Mouse (Mus musculus) midbrain, embryonic 12.5 days (tissue): ENCODE results near the gene Olfr958. TPM values are rescaled to one million over a fixed set of nuclear protein-coding genes. Genes with fewer than 3 reads are reported as not detected.

Experiments
- ATAC-seq: fragments of 200-750 bp; cut with Nextera tagmentation; 2 replicates; pipeline ENCODE4 v1.8.0; 2017; ENCODE audit warnings: low read depth, moderate TSS enrichment, moderate library complexity; ENCODE audit not compliant: low FRiP score
- H3K27ac ChIP-seq: fragments of 300-500 bp; sonication (generic); replicated peaks from 2 replicates; pipeline ENCODE4 v1.5.1; 2016; ENCODE audit warnings: mild to moderate bottlenecking
- H3K27me3 ChIP-seq: fragments of 300-500 bp; sonication (generic); 2 replicates; pipeline ENCODE4 v1.6.1; 2016; ENCODE audit warnings: mild to moderate bottlenecking
- H3K36me3 ChIP-seq: fragments of 300-500 bp; sonication (generic); 2 replicates; pipeline ENCODE4 v1.6.1; 2016
- H3K4me1 ChIP-seq: fragments of 300-500 bp; sonication (generic); 2 replicates; pipeline ENCODE4 v1.6.1; 2016
- H3K4me2 ChIP-seq: fragments of 300-500 bp; sonication (generic); replicated peaks from 2 replicates; pipeline ENCODE4 v1.6.1; 2016; ENCODE audit warnings: mild to moderate bottlenecking, moderate library complexity
- H3K4me3 ChIP-seq: fragments of 300-500 bp; sonication (generic); 2 replicates; pipeline ENCODE4 v1.5.1; 2016; ENCODE audit warnings: mild to moderate bottlenecking
- H3K9ac ChIP-seq: fragments of 300-500 bp; sonication (generic); replicated peaks from 2 replicates; pipeline ENCODE4 v1.6.1; 2016; ENCODE audit warnings: mild to moderate bottlenecking, moderate library complexity
- H3K9me3 ChIP-seq: fragments of 300-500 bp; sonication (generic); 2 replicates; pipeline ENCODE4 v1.6.1; 2016; ENCODE audit warnings: mild to moderate bottlenecking
- WGBS: fragments of 180-500 bp; shearing (Covaris S2); methylation state at CpG from one replicate; pipeline ENCODE4 v1.1.7; 2016; 5-methylcytosine and 5-hydroxymethylcytosine counted together
- polyA plus RNA-seq: library from polyadenylated mRNA; unstranded; fragments of >200 nt; fragmentation: Nextera tagmentation; extraction: Ambion mirVana; gene quantifications from 2 replicates; pipeline ENCODE4 v1.2.1, GENCODE M21; 2016

The Olfr958 gene
- not detected in 2 replicates for polyA plus RNA-seq

DNA sequence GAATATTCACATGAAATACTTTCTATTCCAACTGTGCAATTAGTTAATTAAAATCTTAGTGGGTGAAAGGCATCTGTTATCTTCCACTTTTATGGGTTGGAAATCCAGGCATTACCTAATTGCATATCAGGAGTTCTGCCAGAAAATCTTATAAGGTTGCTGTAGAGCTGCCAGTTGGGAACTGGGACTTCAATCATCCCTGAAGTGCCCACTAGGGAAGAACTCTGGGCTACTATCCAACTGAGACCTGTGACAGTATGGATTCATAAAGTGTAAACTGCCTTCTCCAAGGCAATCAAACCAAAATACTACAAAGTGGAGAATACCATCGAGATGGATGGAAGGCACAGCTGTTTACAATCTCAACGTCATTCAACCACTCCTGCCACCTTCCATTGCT, at the start of gene Olfr958:
Gene Olfr958 (minus strand): TSS at position 109 of the 400 bp plus-strand sequence.
- 79% methylated on average over 2 of the region's 2 CpGs for WGBS
- Histone ChIP-seq H3K27me3 (no peaks in the 10 kb centered on the region), H3K4me3 (no peak within 1 kb of the TSS), H3K9ac (no peak within 1 kb of the TSS), H3K9me3 (no peaks in the 10 kb centered on the region), H3K4me1 (peaks cover 8% of the 10 kb centered on the region), H3K4me2 (no peak within 1 kb of the TSS), H3K27ac (no peak within 1 kb of the TSS), H3K36me3 (no peaks in the 10 kb centered on the region)
- ATAC-seq: no peak

DNA sequence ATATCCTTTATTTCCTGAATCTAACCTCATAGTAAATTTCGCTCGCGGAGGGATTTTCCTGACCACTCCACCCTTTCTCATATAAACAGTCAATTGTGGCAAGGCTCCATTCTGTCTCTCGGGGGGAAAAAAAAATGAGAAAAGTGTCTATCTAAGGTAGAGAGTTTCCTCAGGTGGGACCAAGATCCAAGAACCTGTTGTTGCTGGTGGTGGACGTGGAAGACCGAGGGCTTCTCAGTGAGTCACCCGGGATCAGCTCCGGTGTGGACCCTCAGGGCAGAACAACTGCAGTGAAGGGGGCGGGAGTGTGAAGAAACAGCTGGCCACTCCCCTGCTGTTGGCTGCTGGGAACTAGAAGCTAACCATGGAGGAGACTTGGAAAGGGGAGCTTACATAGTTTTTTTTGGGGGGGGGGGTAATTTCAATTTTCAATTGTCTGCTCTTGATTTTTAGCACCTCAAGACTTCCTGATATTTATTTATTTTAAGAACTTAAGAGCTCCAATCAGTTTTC, 49.5 kb upstream of the Olfr958 start:
- peaks cover 12% of the 10 kb centered on the region; the same call in 1 of the 2 replicates for H3K4me1 ChIP-seq
- WGBS: 0% methylated on average over 9 of the region's 9 CpGs
- peak overlapping the region; percentile 74 for H3K4me2 ChIP-seq
- H3K9ac ChIP-seq: peak overlapping the region; percentile 37; the same call in 1 of the 2 replicates
- no peaks in the 10 kb centered on the region for H3K9me3 ChIP-seq
- ATAC-seq: peak; percentile 74
- no peaks in the 10 kb centered on the region for H3K36me3 ChIP-seq
- no peaks in the 10 kb centered on the region; the same call in 1 of the 2 replicates for H3K27me3 ChIP-seq
- peak overlapping the region; percentile 44 for H3K4me3 ChIP-seq
- H3K27ac ChIP-seq: no peak overlapping the region

DNA sequence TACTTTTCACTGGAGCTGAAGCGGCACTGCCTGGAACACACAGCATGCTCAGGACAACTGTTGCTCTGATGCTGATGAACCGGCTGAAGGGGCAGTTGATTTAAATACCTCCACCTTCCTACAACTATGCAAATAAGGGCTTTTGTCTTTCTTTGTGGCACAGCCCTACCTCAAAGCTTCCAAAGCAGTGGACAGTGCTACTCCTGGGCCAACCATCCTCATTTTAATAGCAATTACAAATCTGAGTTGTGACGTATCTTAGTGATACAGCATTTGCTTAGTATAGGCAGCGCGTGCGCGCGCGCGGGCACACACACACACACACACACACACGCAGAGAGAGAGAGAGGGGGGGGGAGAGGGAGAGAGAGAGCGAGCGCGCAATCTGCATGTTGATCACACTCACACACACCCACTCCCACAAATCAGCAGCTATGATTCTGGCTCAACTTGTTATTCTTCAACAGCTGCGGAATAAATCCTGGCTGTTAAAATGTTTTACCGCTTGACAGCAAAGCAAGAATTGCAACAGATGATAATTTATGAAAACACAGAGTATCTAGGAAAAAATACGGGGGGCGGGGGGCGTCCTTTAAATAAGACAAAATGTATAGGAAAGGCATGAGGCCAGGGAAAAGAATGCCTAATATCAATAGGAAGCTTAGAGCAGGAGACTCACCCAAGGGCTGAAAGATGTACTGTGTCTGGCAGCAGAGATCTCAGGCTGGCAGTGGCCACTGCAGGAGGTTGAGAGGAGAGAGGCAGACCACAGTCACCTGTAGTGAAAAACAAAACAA, 48.9 kb upstream of the Olfr958 start:
- H3K36me3 ChIP-seq: no peaks in the 10 kb centered on the region
- no peaks in the 10 kb centered on the region for H3K9me3 ChIP-seq
- WGBS: 2% methylated on average over 19 of the region's 19 CpGs
- peak overlapping the region; percentile 44 for H3K4me3 ChIP-seq
- ATAC-seq: peak; percentile 90
- no peak overlapping the region for H3K27ac ChIP-seq
- H3K4me2 ChIP-seq: peak overlapping the region; percentile 74
- peaks cover 12% of the 10 kb centered on the region; the same call in 1 of the 2 replicates for H3K4me1 ChIP-seq
- H3K9ac ChIP-seq: peak overlapping the region; percentile 37
- H3K27me3 ChIP-seq: no peaks in the 10 kb centered on the region; the same call in 1 of the 2 replicates

DNA sequence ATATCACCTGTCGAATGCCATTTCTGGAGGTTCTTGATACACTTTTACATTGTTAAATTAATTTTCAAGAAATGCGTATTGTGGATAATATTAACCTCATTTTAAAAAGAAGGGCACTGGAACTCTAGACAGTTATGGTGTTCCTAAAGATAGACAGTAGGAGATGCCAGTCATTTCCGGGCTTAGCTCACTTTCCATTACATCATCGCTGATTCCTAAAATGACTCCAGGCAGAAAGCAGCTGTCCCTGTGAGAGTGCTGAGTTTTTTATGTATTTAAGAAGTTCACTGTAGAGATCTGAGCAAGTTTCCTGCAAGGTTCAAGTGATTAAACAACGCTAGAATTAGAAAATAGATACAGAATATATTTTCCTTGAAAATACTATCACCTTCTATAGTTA, 23.2 kb upstream of the Olfr958 start:
- 91% methylated on average over 5 of the region's 5 CpGs for WGBS
- no peak for ATAC-seq
- Histone ChIP-seq H3K27ac (no peak overlapping the region), H3K4me3 (no peak overlapping the region), H3K9ac (no peak overlapping the region), H3K4me2 (no peak overlapping the region), H3K9me3 (no peaks in the 10 kb centered on the region), H3K27me3 (no peaks in the 10 kb centered on the region), H3K36me3 (no peaks in the 10 kb centered on the region), H3K4me1 (no peaks in the 10 kb centered on the region)

DNA sequence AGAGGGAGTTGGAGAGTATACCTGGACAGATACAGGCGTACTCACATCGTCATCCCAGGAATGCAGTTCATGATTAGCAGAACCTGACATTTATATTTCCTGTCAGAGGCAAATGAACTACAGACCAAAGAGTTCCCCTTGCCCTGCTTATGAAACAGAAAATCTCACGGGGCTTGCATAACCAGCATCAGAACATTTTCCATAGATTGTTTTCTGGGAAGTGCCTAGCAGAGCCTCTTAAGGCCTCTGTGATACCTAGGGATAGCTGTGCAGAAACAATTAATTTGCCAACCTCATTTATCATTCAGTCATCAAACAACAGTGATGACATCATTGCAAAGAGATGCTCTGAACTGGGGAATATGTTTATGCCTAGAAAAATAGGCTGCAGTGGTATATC, 21.6 kb upstream of the Olfr958 start, which contains the start of gene Olfr959:
Gene Olfr959 (minus strand): TSS at position 101 of the 400 bp plus-strand sequence.
- Histone ChIP-seq H3K36me3 (no peaks in the 10 kb centered on the region), H3K4me3 (no peak within 1 kb of the TSS), H3K9me3 (no peaks in the 10 kb centered on the region), H3K4me1 (no peaks in the 10 kb centered on the region), H3K27ac (no peak within 1 kb of the TSS), H3K27me3 (no peaks in the 10 kb centered on the region), H3K9ac (no peak within 1 kb of the TSS), H3K4me2 (no peak within 1 kb of the TSS)
- no peak for ATAC-seq
- 89% methylated on average over 3 of the region's 3 CpGs for WGBS

DNA sequence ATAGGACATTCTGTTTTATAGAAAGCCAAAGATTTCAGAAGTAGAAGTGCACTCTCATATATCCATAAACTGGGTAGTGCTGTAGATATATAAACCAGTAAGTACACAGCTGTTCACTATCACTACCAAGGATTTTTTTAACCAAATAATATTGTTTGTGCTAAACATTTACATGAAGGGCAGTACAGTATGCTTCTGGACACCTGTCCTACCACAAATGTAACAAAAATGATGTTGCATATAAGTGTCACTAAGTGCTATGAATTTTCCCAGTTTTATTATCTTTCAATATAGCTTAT, 4.4 kb upstream of the Olfr958 start:
- Histone ChIP-seq H3K9ac (no peak overlapping the region), H3K27me3 (no peaks in the 10 kb centered on the region), H3K4me2 (no peak overlapping the region), H3K36me3 (no peaks in the 10 kb centered on the region), H3K27ac (peak overlapping the region; percentile 86), H3K4me3 (no peak overlapping the region), H3K4me1 (peaks cover 8% of the 10 kb centered on the region), H3K9me3 (no peaks in the 10 kb centered on the region)
- ATAC-seq: peak; percentile 35; the same call in 1 of the 2 replicates

DNA sequence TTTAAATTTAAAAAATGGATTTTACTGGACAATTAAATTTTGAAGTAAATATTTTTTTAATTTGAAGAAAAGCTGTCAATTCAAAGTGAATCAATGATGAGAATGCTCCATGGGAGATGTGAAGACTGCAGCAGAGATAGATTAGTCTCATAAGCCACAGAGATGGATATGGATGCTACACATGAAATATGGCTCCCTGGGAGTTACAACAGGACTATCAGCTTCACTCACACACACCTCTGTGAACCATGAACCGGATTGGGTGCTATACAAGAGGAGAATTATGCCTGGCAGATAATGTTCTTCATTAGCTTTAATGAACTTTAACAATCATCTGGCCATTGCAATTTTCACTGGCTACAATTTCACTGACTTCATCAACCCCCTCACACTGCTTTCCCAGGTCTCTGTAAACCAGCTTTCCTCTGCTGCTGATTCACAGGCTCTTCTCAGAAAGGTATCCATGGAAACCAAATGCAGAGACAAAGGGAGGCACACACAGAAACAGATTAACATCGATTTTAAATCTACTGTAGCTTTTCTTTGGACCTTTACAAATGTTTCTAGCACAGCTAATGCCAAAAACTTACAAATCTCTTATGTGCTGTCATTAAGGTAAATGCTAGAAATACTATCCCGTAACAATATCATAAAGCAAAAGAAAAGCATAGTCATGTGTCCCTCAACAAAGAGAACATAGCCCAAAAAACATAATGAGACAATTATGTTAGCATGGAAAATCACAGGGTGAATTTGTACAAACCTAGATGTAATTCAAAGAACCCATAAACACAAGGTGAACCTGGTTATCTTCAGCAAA, 3.9 kb upstream of the Olfr958 start:
- 28% methylated on average over 3 of the region's 3 CpGs for WGBS
- Histone ChIP-seq H3K27ac (peak overlapping the region; percentile 86), H3K27me3 (no peaks in the 10 kb centered on the region), H3K4me2 (peak overlapping the region; percentile 13), H3K4me1 (peaks cover 8% of the 10 kb centered on the region), H3K9me3 (no peaks in the 10 kb centered on the region), H3K36me3 (no peaks in the 10 kb centered on the region), H3K9ac (no peak overlapping the region), H3K4me3 (no peak overlapping the region)
- peak; percentile 91 for ATAC-seq

DNA sequence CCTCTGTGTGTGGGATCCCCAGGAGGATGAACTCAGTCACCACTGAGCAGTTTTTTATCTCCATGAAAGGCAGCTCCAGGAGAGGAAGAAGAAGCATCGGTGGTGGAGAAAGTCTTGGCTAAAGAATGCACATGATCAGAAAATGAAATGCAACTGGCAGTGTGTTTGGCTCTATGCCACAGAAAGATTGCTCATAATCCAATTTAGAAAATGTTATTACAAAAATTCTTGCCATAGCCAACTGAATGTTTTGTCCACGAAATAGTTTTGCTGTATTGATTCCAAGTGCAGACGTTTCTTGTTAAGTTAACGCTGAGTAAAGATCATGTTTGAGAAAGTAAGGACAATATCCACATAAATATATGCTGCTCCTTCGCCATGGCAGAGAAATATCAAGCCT, 3.0 kb downstream of the Olfr958 start:
- WGBS: 84% methylated on average over 5 of the region's 5 CpGs

DNA sequence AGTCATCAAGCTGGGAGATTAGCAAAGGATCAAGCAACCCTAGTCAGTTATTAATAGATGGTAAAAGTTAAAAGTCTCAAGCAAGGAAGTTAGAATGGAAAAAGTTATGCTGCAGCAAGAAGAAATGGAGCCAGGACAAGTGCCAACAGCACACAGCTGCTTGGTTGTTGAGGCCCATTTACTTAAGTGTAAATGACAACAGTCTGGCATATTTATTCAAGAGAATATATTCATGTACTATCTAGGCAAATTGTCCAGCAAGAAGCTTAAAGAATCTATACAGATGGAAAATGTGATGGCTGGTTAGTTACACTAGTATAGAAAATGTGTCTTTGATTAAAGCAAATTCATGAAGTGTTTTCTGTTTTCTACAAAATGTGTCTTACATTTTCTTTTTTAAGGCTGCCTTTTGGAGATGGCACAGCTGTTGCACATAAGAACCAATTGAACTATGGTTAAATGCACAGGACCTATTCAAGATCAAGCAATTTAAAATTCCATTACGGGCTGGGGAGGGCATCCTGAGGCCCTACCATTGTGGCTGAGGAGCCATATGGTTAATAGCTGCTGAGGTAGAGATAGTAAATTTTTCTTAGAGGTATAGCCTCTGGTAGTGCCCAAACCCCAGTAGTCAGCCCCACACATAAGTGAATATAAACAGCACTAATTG, 30.1 kb downstream of the Olfr958 start:
- WGBS: 97% methylated on average over 1 of the region's 1 CpGs
- H3K9ac ChIP-seq: no peak overlapping the region
- no peaks in the 10 kb centered on the region for H3K4me1 ChIP-seq
- H3K27ac ChIP-seq: no peak overlapping the region
- no peaks in the 10 kb centered on the region for H3K9me3 ChIP-seq
- no peaks in the 10 kb centered on the region for H3K36me3 ChIP-seq
- H3K4me2 ChIP-seq: no peak overlapping the region
- no peaks in the 10 kb centered on the region for H3K27me3 ChIP-seq
- no peak overlapping the region for H3K4me3 ChIP-seq
- no peak for ATAC-seq

More for the DNA sequence above, 3.0 kb downstream of the Olfr958 start:
- no peaks in the 10 kb centered on the region for H3K4me1 ChIP-seq
- H3K9me3 ChIP-seq: no peaks in the 10 kb centered on the region
- no peak for ATAC-seq
- no peak overlapping the region for H3K4me2 ChIP-seq
- H3K27ac ChIP-seq: no peak overlapping the region
- no peaks in the 10 kb centered on the region for H3K36me3 ChIP-seq
- no peak overlapping the region for H3K9ac ChIP-seq
- no peaks in the 10 kb centered on the region for H3K27me3 ChIP-seq
- no peak overlapping the region for H3K4me3 ChIP-seq

DNA sequence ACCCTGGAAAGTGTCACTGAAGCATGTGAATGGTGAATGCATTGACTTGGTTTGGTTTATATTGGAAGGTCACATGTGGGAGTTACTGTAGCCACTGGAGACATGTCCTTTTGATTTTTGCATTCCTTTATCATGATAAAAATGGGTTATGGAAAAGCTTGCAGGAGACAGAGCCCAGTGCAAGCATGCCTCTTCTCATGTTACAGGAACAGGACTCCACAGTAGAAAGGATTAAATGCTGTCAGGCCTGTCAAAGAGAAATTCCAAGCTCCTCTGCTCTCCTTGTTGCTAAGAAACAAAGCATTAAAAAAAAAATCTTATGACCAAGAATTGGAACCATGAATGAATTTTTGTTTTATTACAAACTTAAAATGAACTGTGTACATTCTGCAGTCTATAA, 35.3 kb downstream of the Olfr958 start:
- Histone ChIP-seq H3K9me3 (no peaks in the 10 kb centered on the region), H3K27me3 (no peaks in the 10 kb centered on the region), H3K4me3 (no peak overlapping the region), H3K4me1 (no peaks in the 10 kb centered on the region), H3K27ac (no peak overlapping the region), H3K36me3 (no peaks in the 10 kb centered on the region), H3K9ac (no peak overlapping the region), H3K4me2 (no peak overlapping the region)
- no peak for ATAC-seq

DNA sequence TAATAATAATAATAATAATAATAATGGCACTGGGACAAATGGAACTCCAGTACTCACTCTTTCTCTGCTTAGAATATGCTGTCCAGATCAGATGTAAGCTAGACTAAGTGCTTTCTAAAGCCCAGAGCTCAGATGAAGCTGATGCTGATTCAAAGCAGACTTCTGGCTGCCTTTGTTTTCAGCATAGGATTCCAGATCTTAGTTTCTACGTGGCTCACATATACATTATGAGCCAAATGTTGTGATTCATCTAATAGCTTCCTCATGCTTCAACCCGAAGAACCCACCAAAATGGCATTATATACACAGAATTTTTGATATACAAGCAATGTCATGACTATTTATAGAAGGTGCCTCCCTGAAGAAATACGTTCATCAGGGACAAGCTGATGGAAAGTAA, 38.3 kb downstream of the Olfr958 start, which contains the start of gene Olfr957:
Gene Olfr957 (minus strand): TSS at position 279 of the 400 bp plus-strand sequence.
- Histone ChIP-seq H3K27ac (no peak within 1 kb of the TSS), H3K9me3 (no peaks in the 10 kb centered on the region), H3K4me2 (no peak within 1 kb of the TSS), H3K27me3 (no peaks in the 10 kb centered on the region), H3K4me3 (no peak within 1 kb of the TSS), H3K36me3 (no peaks in the 10 kb centered on the region), H3K4me1 (no peaks in the 10 kb centered on the region), H3K9ac (no peak within 1 kb of the TSS)
- no peak for ATAC-seq
- WGBS: 77% methylated on average over 3 of the region's 3 CpGs
